Mouse (Mus musculus): ENCODE results near the gene Gm21117. TPM values are rescaled to one million over a fixed set of nuclear protein-coding genes. Genes with fewer than 3 reads are reported as not detected.
"Not testable (repeated sequence)": the region's sequence is repeated elsewhere in the genome, so short reads cannot be mapped to it uniquely, and the experiment has no call there.

Gene Gm21117
- polyA plus RNA-seq (2014; fragmentation: Nextera tagmentation; extraction: Ambion mirVana), result not detected in 2 replicates

GRCm38 (mm10) chrY:51124920-51125319, at the start of gene Gm21117:
TSS of gene Gm21117 (plus strand) at chrY:51125220.
- WGBS (ENCODE audit: insufficient replicate concordance), result no CpG with 5 or more reads among the region's 6 CpGs
- not testable (repeated sequence) for ATAC-seq (replicated peaks; ENCODE audit: insufficient number of reproducible peaks, low FRiP score, low TSS enrichment); H3K4me1 ChIP-seq (ENCODE audit: control insufficient read depth, insufficient read depth, low read length); H3K4me3 ChIP-seq (ENCODE audit: low read depth, low read length); H3K4me2 ChIP-seq; H3K9me3 ChIP-seq (replicated peaks; ENCODE audit: control insufficient read depth, low read length); H3K9ac ChIP-seq (ENCODE audit: low read depth, low read length); H3K36me3 ChIP-seq (ENCODE audit: control insufficient read depth, insufficient read depth, low read length); H3K27ac ChIP-seq (ENCODE audit: low read depth, low read length); H3K27me3 ChIP-seq (ENCODE audit: control insufficient read depth, insufficient read depth, low read length)
